13 mouse cellular contexts compared by ENCODE assay signal in the genomic region with DNA sequence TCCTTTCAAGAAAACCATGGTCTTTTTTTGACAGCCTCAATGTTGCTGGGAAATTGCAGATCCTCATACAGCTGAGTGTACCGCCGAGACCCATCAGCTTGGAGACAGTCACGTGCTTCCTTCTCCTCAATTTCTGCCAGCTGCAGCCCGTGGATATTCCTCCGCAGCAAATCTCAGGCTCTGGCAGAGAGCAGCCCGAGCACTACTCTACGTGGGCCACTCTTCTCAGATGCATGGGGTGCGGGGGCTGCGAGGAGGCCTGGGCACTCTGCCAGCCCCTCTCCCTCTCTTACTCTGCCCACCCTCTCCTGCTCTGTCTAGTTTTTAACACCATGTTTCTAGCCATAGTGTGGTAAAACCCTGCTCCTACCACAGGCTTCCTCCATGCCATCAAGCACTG. TPM values are rescaled to one million over a fixed set of nuclear protein-coding genes. Genes with fewer than 3 reads are reported as not detected.
DNase-seq lines count a peak whose midpoint lies in the region; ATAC-seq and TF ChIP-seq lines count a peak whose summit lies in the region.
"Had no signal": no experiment of that assay in that cellular context is flagged by ENCODE, and none has a peak within 500 bp of the region (broad histone marks: within the 10 kb centered on the region; RNA-seq: fewer than 3 reads in every experiment).

No protein-coding gene starts in this region.

- ATAC-seq in forebrain, postnatal 0 days = peak; percentile 83
- ATAC-seq in midbrain, postnatal 0 days (ENCODE audit: low FRiP score) = peak; percentile 38; the same call in 1 of the 2 replicates
- no peak for ATAC-seq in megakaryocyte progenitor cell, adult 5-6 weeks (replicated peaks; ENCODE audit: poor library complexity)
- ATAC-seq: intestine, embryonic 16.5 days had no signal

- no peaks in the 10 kb centered on the region for H3K4me1 ChIP-seq in forebrain, postnatal 0 days (ENCODE audit: insufficient read depth)
- no peaks in the 10 kb centered on the region for H3K4me1 ChIP-seq in midbrain, postnatal 0 days (ENCODE audit: insufficient read depth, low read length)

- no peak for TF ChIP-seq CTCF in forebrain, postnatal 0 days (IDR thresholded peaks at IDR 0.05; ENCODE audit: low read depth)
- TF ChIP-seq CTCF in midbrain, postnatal 0 days (IDR thresholded peaks at IDR 0.05) = no peak

- H3K9me3 ChIP-seq in forebrain, postnatal 0 days (ENCODE audit: low read length) = no peaks in the 10 kb centered on the region
- H3K9me3 ChIP-seq in midbrain, postnatal 0 days (ENCODE audit: low read length) = no peaks in the 10 kb centered on the region

- no peak overlapping the region for H3K27ac ChIP-seq in forebrain, postnatal 0 days (ENCODE audit: low read depth, low read length)
- no peak overlapping the region for H3K27ac ChIP-seq in midbrain, postnatal 0 days (ENCODE audit: low read depth, low read length)

- H3K9ac ChIP-seq in forebrain, postnatal 0 days = no peak overlapping the region
- no peak overlapping the region for H3K9ac ChIP-seq in midbrain, postnatal 0 days (replicated peaks; ENCODE audit: low read length, poor library complexity, severe bottlenecking)

- no peaks in the 10 kb centered on the region for H3K36me3 ChIP-seq in forebrain, postnatal 0 days (ENCODE audit: insufficient read depth)
- no peaks in the 10 kb centered on the region for H3K36me3 ChIP-seq in midbrain, postnatal 0 days (ENCODE audit: insufficient read depth, low read length)

- DNase-seq in layer of hippocampus, adult 18-20 months (ENCODE audit: low spot score in 2 of 2) = peak; percentile 65 to 72
- DNase-seq in layer of hippocampus, adult 9-10 months (ENCODE audit: low spot score) = no peak
- DNase-seq in forebrain, postnatal 0 days = peak; percentile 17
- DNase-seq in layer of hippocampus, adult 8-10 months (ENCODE audit: low spot score in 2 of 2) = peak; percentile 34 to 42
- no peak for DNase-seq in midbrain, postnatal 0 days (ENCODE audit: low spot score)
- no peak for DNase-seq in adrenal gland, adult (ENCODE audit: inconsistent age in 2 of 2, low spot score in 1 of 2)
- no peak for DNase-seq in embryo, embryonic 9.5 days (ENCODE audit: extremely low spot score)
- DNase-seq: adrenal gland, postnatal 36 days; gastrocnemius, postnatal 10 days had no signal

- no peaks in the 10 kb centered on the region for H3K27me3 ChIP-seq in forebrain, postnatal 0 days (ENCODE audit: insufficient read depth, low read length)
- no peaks in the 10 kb centered on the region for H3K27me3 ChIP-seq in midbrain, postnatal 0 days (ENCODE audit: insufficient read depth, low read length)

- no peak overlapping the region for H3K4me3 ChIP-seq in forebrain, postnatal 0 days (ENCODE audit: low read depth, low read length)
- no peak overlapping the region for H3K4me3 ChIP-seq in midbrain, postnatal 0 days (ENCODE audit: low read depth, low read length)

- 44% methylated on average over 9 of the region's 9 CpGs for WGBS in forebrain, postnatal 0 days
- WGBS in midbrain, postnatal 0 days = 64% methylated on average over 9 of the region's 9 CpGs

- H3K4me2 ChIP-seq in forebrain, postnatal 0 days (ENCODE audit: low read depth) = no peak overlapping the region
- H3K4me2 ChIP-seq in midbrain, postnatal 0 days (ENCODE audit: low read depth, low read length, poor library complexity, severe bottlenecking) = no peak overlapping the region

RNA-seq across cellular contexts. Expression of a gene that starts 55.1 kb away (rescaled TPM):
- total RNA-seq in layer of hippocampus, adult 18-20 months (2021) = 100 to 1,000 TPM; 235 to 240 TPM
- total RNA-seq in forebrain, postnatal 0 days (2014; rRNA removed) = 113 and 118 TPM in 2 replicates
- polyA plus RNA-seq in forebrain, postnatal 0 days (2015; fragmentation: Nextera tagmentation; extraction: Ambion mirVana) = 55.8 and 67.8 TPM in 2 replicates
- 100 to 1,000 TPM; 205 to 240 (median 219) TPM for total RNA-seq in layer of hippocampus, adult 8-10 months (2022)
- 110 TPM in 2 replicates for total RNA-seq in midbrain, postnatal 0 days (2014; rRNA removed)
- 63.8 and 65.2 TPM in 2 replicates for polyA plus RNA-seq in midbrain, postnatal 0 days (2015; fragmentation: Nextera tagmentation; extraction: Ambion mirVana)
- total RNA-seq in megakaryocyte progenitor cell, adult 5-6 weeks (2015) = not detected in 2 replicates
- total RNA-seq in megakaryocyte progenitor cell, adult 5-6 weeks (2017) = not detected in 2 replicates
- total RNA-seq: common myeloid progenitor, adult 5-6 weeks had no signal
- polyA plus RNA-seq: liver, adult 2 months had no signal

Comparison
In these comparisons a context has a peak if more than half of its experiments do, and no peak if none do; other contexts are left out.
1. DNase-seq: peak in layer of hippocampus, adult 18-20 months (2 of 2), forebrain, postnatal 0 days (single experiment) and layer of hippocampus, adult 8-10 months (2 of 2); none in layer of hippocampus, adult 9-10 months (single experiment), midbrain, postnatal 0 days (single experiment), adrenal gland, adult (0 of 2) and embryo, embryonic 9.5 days (single experiment).
2. RNA of a gene that starts 55.1 kb away (total RNA-seq): 235 to 240 TPM in layer of hippocampus, adult 18-20 months, 205 to 240 TPM in layer of hippocampus, adult 8-10 months, 113 to 118 TPM in forebrain, postnatal 0 days and 110 TPM in midbrain, postnatal 0 days; not detected in megakaryocyte progenitor cell, adult 5-6 weeks; every median in the first group is over 100 times any median in the second.